10 mouse cellular contexts compared by ENCODE assay signal in genomic region chr13:56701924-56702323, GRCm38 (mm10). TPM values are rescaled to one million over a fixed set of nuclear protein-coding genes. Genes with fewer than 3 reads are reported as not detected.
DNase-seq lines count a peak whose midpoint lies in the region; ATAC-seq and TF ChIP-seq lines count a peak whose summit lies in the region.
"Had no signal": no experiment of that assay in that cellular context is flagged by ENCODE, and none has a peak within 500 bp of the region (broad histone marks: within the 10 kb centered on the region; RNA-seq: fewer than 3 reads in every experiment).

No protein-coding gene starts in this region.

- dilution Hi-C loops in CH12.LX (cut with MboI; ENCODE audit: extremely low pct_ligation_motif_present, extremely low pct_unique_long_range_greater_than_20kb, low sequenced_read_pairs), result no loop called here

- H3K27me3 ChIP-seq in kidney, embryonic 16.5 days (ENCODE audit: insufficient read depth, low read length), result no peaks in the 10 kb centered on the region
- H3K27me3 ChIP-seq in CH12.LX (replicated peaks), result peaks cover 9% of the 10 kb centered on the region
- H3K27me3 ChIP-seq in intestine, postnatal 0 days (replicated peaks; ENCODE audit: control insufficient read depth, insufficient read depth, low read length), result no peaks in the 10 kb centered on the region

- in situ Hi-C loops in CH12.LX (cut with MboI; ENCODE audit: low pct_ligation_motif_present, low pct_unique_long_range_greater_than_20kb, low sequenced_read_pairs), result no loop called here

- no peak for TF ChIP-seq EP300 in CH12.LX (IDR thresholded peaks at IDR 0.05; ENCODE audit: low read length)

- intact Hi-C loops in gastrocnemius, adult 2 months (cut with DNase I), result no loop called here

- ATAC-seq in kidney, embryonic 16.5 days (ENCODE audit: low FRiP score, low TSS enrichment), result no peak
- ATAC-seq in intestine, postnatal 0 days, result no peak
- ATAC-seq in erythroblast, adult 5-6 weeks (replicated peaks; ENCODE audit: low FRiP score, poor library complexity, severe bottlenecking), result no peak

- no peak overlapping the region; the same call in 1 of the 2 replicates for H3K4me3 ChIP-seq in gastrocnemius, adult 2 months
- no peak overlapping the region for H3K4me3 ChIP-seq in kidney, embryonic 16.5 days (ENCODE audit: low read length)
- H3K4me3 ChIP-seq in CH12.LX (replicated peaks in 1 of 3; ENCODE audit: low read depth in 2 of 3, low read length in 2 of 3, poor library complexity in 1 of 3), result no peak overlapping the region
- no peak overlapping the region for H3K4me3 ChIP-seq in intestine, postnatal 0 days (ENCODE audit: low read depth, low read length)

- H3K4me1 ChIP-seq in kidney, embryonic 16.5 days (ENCODE audit: insufficient read depth, low read length), result peaks cover 49% of the 10 kb centered on the region
- peaks cover 8 to 27% of the 10 kb centered on the region in 2 experiments for H3K4me1 ChIP-seq in CH12.LX (ENCODE audit: control insufficient read depth in 1 of 2, insufficient read depth in 2 of 2)
- H3K4me1 ChIP-seq in intestine, postnatal 0 days (replicated peaks; ENCODE audit: control insufficient read depth, insufficient read depth, low read length), result no peaks in the 10 kb centered on the region; the same call in none of the 2 replicates

- WGBS in kidney, embryonic 16.5 days, result 33% methylated on average over 10 of the region's 10 CpGs
- WGBS in intestine, postnatal 0 days, result 65% methylated on average over 10 of the region's 10 CpGs

- TF ChIP-seq RAD21 in CH12.LX (IDR thresholded peaks at IDR 0.05; ENCODE audit: low read depth, low read length), result no peak

- peak overlapping the region; percentile 99 for H3K27ac ChIP-seq in gastrocnemius, adult 2 months
- no peak overlapping the region for H3K27ac ChIP-seq in kidney, embryonic 16.5 days (ENCODE audit: low read length)
- H3K27ac ChIP-seq in CH12.LX (ENCODE audit: insufficient read depth, low read depth), result no peak overlapping the region
- H3K27ac ChIP-seq in intestine, postnatal 0 days (ENCODE audit: low read depth, low read length), result no peak overlapping the region

- H3K36me3 ChIP-seq in kidney, embryonic 16.5 days (ENCODE audit: insufficient read depth, low read length), result no peaks in the 10 kb centered on the region
- H3K36me3 ChIP-seq in CH12.LX (replicated peaks in 1 of 2; ENCODE audit: control insufficient read depth in 1 of 2, insufficient read depth in 1 of 2, low read length in 1 of 2), result peaks cover 0 to 13% of the 10 kb centered on the region in 2 experiments
- no peaks in the 10 kb centered on the region for H3K36me3 ChIP-seq in intestine, postnatal 0 days (ENCODE audit: control insufficient read depth, insufficient read depth)

- H3K79me2 ChIP-seq in CH12.LX (replicated peaks; ENCODE audit: control insufficient read depth, extremely low read depth, insufficient read depth, poor library complexity, severe bottlenecking), result peaks cover 24% of the 10 kb centered on the region

- H3K4me2 ChIP-seq in kidney, embryonic 16.5 days (replicated peaks; ENCODE audit: low read depth, low read length), result 0 out of 2 replicates have a peak overlapping the region, but pooled peaks have one; percentile 16
- peak overlapping the region; percentile 52 for H3K4me2 ChIP-seq in CH12.LX (ENCODE audit: insufficient read depth, low read depth, poor library complexity, severe bottlenecking)
- H3K4me2 ChIP-seq in intestine, postnatal 0 days (replicated peaks; ENCODE audit: low read depth), result peak overlapping the region; percentile 75

- no peak for DNase-seq in gastrocnemius, adult 2 months
- DNase-seq in gastrocnemius, adult 8-10 months (ENCODE audit: low spot score in 2 of 2), result no peak
- no peak for DNase-seq in kidney, postnatal 36 days
- DNase-seq in CH12.LX (ENCODE audit: extremely low read depth), result no peak
- DNase-seq in layer of hippocampus, postnatal 25 days (ENCODE audit: extremely low spot score in 1 of 2, low spot score in 1 of 2), result no peak

- no peak for TF ChIP-seq POLR2A in CH12.LX (IDR thresholded peaks at IDR 0.05; ENCODE audit: low read depth, low read length)

- no peak overlapping the region for H3K9ac ChIP-seq in kidney, embryonic 16.5 days (replicated peaks; ENCODE audit: low read length)
- peak overlapping the region; percentile 96; the same call in 1 of the 2 replicates for H3K9ac ChIP-seq in CH12.LX (ENCODE audit: insufficient read depth, low read depth)
- no peak overlapping the region for H3K9ac ChIP-seq in intestine, postnatal 0 days (ENCODE audit: low read depth, low read length)

- H3K9me3 ChIP-seq in kidney, embryonic 16.5 days (ENCODE audit: low read length), result peaks cover 3% of the 10 kb centered on the region; the same call in 1 of the 2 replicates
- no peaks in the 10 kb centered on the region for H3K9me3 ChIP-seq in CH12.LX (replicated peaks; ENCODE audit: low read length)
- H3K9me3 ChIP-seq in intestine, postnatal 0 days (ENCODE audit: control insufficient read depth), result no peaks in the 10 kb centered on the region

- no peak for TF ChIP-seq CTCF in gastrocnemius, adult 2 months (IDR thresholded peaks at IDR 0.05)
- TF ChIP-seq CTCF in CH12.LX (conservative IDR thresholded peaks at IDR 0.05 in 1 of 2, IDR thresholded peaks at IDR 0.05 in 1 of 2; ENCODE audit: low read depth in 2 of 2, low read length in 2 of 2), result no peak
- TF ChIP-seq CTCF in intestine, postnatal 0 days (IDR thresholded peaks at IDR 0.05; ENCODE audit: low read depth), result no peak

TF ChIP-seq in CH12.LX, 34 proteins besides CTCF, POLR2A, EP300 and RAD21:
- TF ChIP-seq MEF2A (IDR thresholded peaks at IDR 0.05; ENCODE audit: borderline replicate concordance, low read depth, low read length) (no peak), ZC3H11A (IDR thresholded peaks at IDR 0.05; ENCODE audit: low read depth, low read length) (no peak), MAX (IDR thresholded peaks at IDR 0.05; ENCODE audit: low read length) (no peak), IRF4 (IDR thresholded peaks at IDR 0.05; ENCODE audit: low read depth, low read length) (no peak), RCOR1 (conservative IDR thresholded peaks at IDR 0.05; ENCODE audit: low read depth, low read length) (no peak), USF2 (conservative IDR thresholded peaks at IDR 0.05; ENCODE audit: low read depth, low read length) (no peak), NRF1 (IDR thresholded peaks at IDR 0.05; ENCODE audit: low read depth, low read length) (no peak), CHD2 (IDR thresholded peaks at IDR 0.05; ENCODE audit: low read length) (no peak), ZNF384 (IDR thresholded peaks at IDR 0.05; ENCODE audit: low read depth, low read length) (no peak), NELFE (IDR thresholded peaks at IDR 0.05; ENCODE audit: low read depth, low read length) (no peak)

RNA-seq across cellular contexts. Expression of gene Smad5, which starts 0.9 kb away (rescaled TPM):
- 10 to 100 TPM; 24.4 to 24.5 TPM for total RNA-seq in gastrocnemius, adult 2 months (2021)
- total RNA-seq in gastrocnemius, adult 8-10 months (2022), result 10 to 100 TPM; 17.7 to 24.1 (median 20.7) TPM
- polyA plus RNA-seq in kidney, embryonic 16.5 days (2015; fragmentation: Nextera tagmentation; extraction: Ambion mirVana), result 35.6 and 37.0 TPM in 2 replicates
- total RNA-seq in CH12.LX (2012; rRNA removed) (3.9 and 4.3 TPM in 2 replicates), CH12.LX (2014; rRNA removed) (4.4 and 6.1 TPM in 2 replicates)
- 7.4 and 8.3 TPM in 2 replicates for polyA plus RNA-seq in CH12.LX (2012; ENCODE audit: insufficient read length, low read depth)
- 8.5 and 11.9 TPM in 2 replicates for polyA plus RNA-seq in intestine, postnatal 0 days (2015; fragmentation: Nextera tagmentation; extraction: Ambion mirVana)
- total RNA-seq in layer of hippocampus, postnatal 25 days (2021), result 10 to 100 TPM; 23.3 to 26.3 TPM
- total RNA-seq in erythroblast, adult 5-6 weeks (2015; ENCODE audit: low replicate concordance), result 9.4 and 11.0 TPM in 2 replicates
- total RNA-seq in erythroblast, adult 5-6 weeks (2017; ENCODE audit: low replicate concordance), result 2.4 and 6.7 TPM in 2 replicates

RNA-seq across cellular contexts. Expression of gene Gm45623, which starts 51.7 kb away (rescaled TPM):
- total RNA-seq in gastrocnemius, adult 2 months (2021), result not detected
- not detected for total RNA-seq in gastrocnemius, adult 8-10 months (2022)
- 0.25 TPM in 1 of 2 replicates, not detected in the other for polyA plus RNA-seq in kidney, embryonic 16.5 days (2015; fragmentation: Nextera tagmentation; extraction: Ambion mirVana)
- total RNA-seq in CH12.LX (2012; rRNA removed), result not detected in 2 replicates
- total RNA-seq in CH12.LX (2014; rRNA removed), result not detected in 2 replicates
- not detected in 2 replicates for polyA plus RNA-seq in CH12.LX (2012; ENCODE audit: insufficient read length, low read depth)
- 0.13 TPM in 1 of 2 replicates, not detected in the other for polyA plus RNA-seq in intestine, postnatal 0 days (2015; fragmentation: Nextera tagmentation; extraction: Ambion mirVana)
- 1 to 10 TPM in 1 of 2 experiments, under 1 TPM in 1; 0.92 to 1.6 TPM for total RNA-seq in layer of hippocampus, postnatal 25 days (2021)
- total RNA-seq in erythroblast, adult 5-6 weeks (2015; ENCODE audit: low replicate concordance), result not detected in 2 replicates
- not detected in 2 replicates for total RNA-seq in erythroblast, adult 5-6 weeks (2017; ENCODE audit: low replicate concordance)
- total RNA-seq: adrenal gland, postnatal 36 days; liver, adult 2 months had no signal
- polyA plus RNA-seq: liver, adult 2 months had no signal

Comparison
In these comparisons a context has a peak if more than half of its experiments do, and no peak if none do; other contexts are left out.
1. H3K4me2 ChIP-seq: peak in every context shown above with its lines; median percentile 75 in intestine, postnatal 0 days; 52 in CH12.LX; 16 in kidney, embryonic 16.5 days.